Mouse (Mus musculus) midbrain, embryonic 10.5 days (tissue): Measurements from ENCODE around the gene Thap4. TPM values are rescaled to one million over a fixed set of nuclear protein-coding genes. Genes with fewer than 3 reads are reported as not detected.

Experiments
- DNase-seq: peaks from one replicate; pipeline ENCODE4 v3.0.0-alpha.2; 2017; ENCODE audit warnings: low spot score
- H3K27ac ChIP-seq: fragments of 300-500 bp; sonication (generic); replicated peaks from 2 replicates; pipeline ENCODE4 v1.5.1; 2016; ENCODE audit warnings: mild to moderate bottlenecking
- H3K27me3 ChIP-seq: fragments of 300-500 bp; sonication (generic); 2 replicates; pipeline ENCODE4 v1.6.1; 2016; ENCODE audit warnings: low read depth, mild to moderate bottlenecking; ENCODE audit not compliant: poor library complexity, severe bottlenecking
- H3K36me3 ChIP-seq: fragments of 300-500 bp; sonication (generic); 2 replicates; pipeline ENCODE4 v1.6.1; 2016; ENCODE audit warnings: mild to moderate bottlenecking, moderate library complexity
- H3K4me1 ChIP-seq: fragments of 300-500 bp; sonication (generic); 2 replicates; pipeline ENCODE4 v1.6.1; 2016
- H3K4me3 ChIP-seq: fragments of 300-500 bp; sonication (generic); 2 replicates; pipeline ENCODE4 v1.5.1; 2016; ENCODE audit warnings: mild to moderate bottlenecking, moderate library complexity
- H3K9me3 ChIP-seq: fragments of 300-500 bp; sonication (generic); replicated peaks from 2 replicates; pipeline ENCODE4 v1.6.1; 2016; ENCODE audit warnings: mild to moderate bottlenecking
- WGBS: fragments of 180-500 bp; shearing (Covaris S2); methylation state at CpG from one replicate; pipeline ENCODE4 v1.1.7; 2016; 5-methylcytosine and 5-hydroxymethylcytosine counted together
- polyA plus RNA-seq: library from polyadenylated mRNA; unstranded; fragments of >200 nt; fragmentation: Nextera tagmentation; extraction: Ambion mirVana; gene quantifications from 2 replicates; pipeline ENCODE4 v1.2.1, GENCODE M21; 2016

Gene Thap4
- polyA plus RNA-seq, 1 experiment from 2014 or later: 47.8 TPM

GRCm38 (mm10) chr1:93654275-93654674 is 100.4 kb downstream of the Thap4 start:
- 0 out of 2 replicates have a peak, but pooled peaks cover 2% of the 10 kb centered on the region for H3K4me1 ChIP-seq
- H3K4me3 ChIP-seq: no peak overlapping the region
- H3K36me3 ChIP-seq: no peaks in the 10 kb centered on the region
- no peak overlapping the region for H3K27ac ChIP-seq
- H3K9me3 ChIP-seq: peaks cover 8% of the 10 kb centered on the region
- no peaks in the 10 kb centered on the region for H3K27me3 ChIP-seq
- no peak for DNase-seq
- 82% methylated on average over 2 of the region's 2 CpGs for WGBS

Other genes starting within 250 kb of the Thap4 start
- gene Farp2, start 242.8 kb downstream of the Thap4 start, polyA plus RNA-seq: 3.3 and 3.5 TPM in 2 replicates
- gene Stk25, start 96.2 kb downstream of the Thap4 start, polyA plus RNA-seq: 165 and 198 TPM in 2 replicates
- 42.9 and 43.8 TPM in 2 replicates for gene Bok, start 69.2 kb downstream of the Thap4 start, polyA plus RNA-seq
- gene Atg4b, start 3.4 kb downstream of the Thap4 start, polyA plus RNA-seq: 85.6 and 92.4 TPM in 2 replicates
- gene Dtymk, start 47.1 kb upstream of the Thap4 start, polyA plus RNA-seq: 271 and 294 TPM in 2 replicates
- 24.3 and 25.7 TPM in 2 replicates for gene Ing5, start 49.1 kb upstream of the Thap4 start, polyA plus RNA-seq
- gene D2hgdh, start 70.0 kb upstream of the Thap4 start, polyA plus RNA-seq: 14.8 and 18.9 TPM in 2 replicates
- not detected in 2 replicates for gene Gal3st2, start 106.4 kb upstream of the Thap4 start, polyA plus RNA-seq
- gene Gal3st2b, start 163.4 kb upstream of the Thap4 start, polyA plus RNA-seq: not detected in 2 replicates
- gene Gal3st2c, start 235.6 kb upstream of the Thap4 start, polyA plus RNA-seq: not detected in 2 replicates